ENCODE assay signal across 29 mouse cellular contexts in genomic region chr10:41760866-41761265, GRCm38 (mm10). TPM values are rescaled to one million over a fixed set of nuclear protein-coding genes. Genes with fewer than 3 reads are reported as not detected.
DNase-seq lines count a peak whose midpoint lies in the region; ATAC-seq lines count a peak whose summit lies in the region.
"Had no signal": no experiment of that assay in that cellular context is flagged by ENCODE, and none has a peak within 500 bp of the region (broad histone marks: within the 10 kb centered on the region; RNA-seq: fewer than 3 reads in every experiment).

No protein-coding gene starts in this region.

- no peaks in the 10 kb centered on the region for H3K4me1 ChIP-seq in embryonic facial prominence, embryonic 12.5 days
- H3K4me1 ChIP-seq in embryonic facial prominence, embryonic 10.5 days = peaks cover 10% of the 10 kb centered on the region
- H3K4me1 ChIP-seq in midbrain, embryonic 12.5 days = no peaks in the 10 kb centered on the region
- H3K4me1 ChIP-seq in midbrain, embryonic 15.5 days = no peaks in the 10 kb centered on the region
- H3K4me1 ChIP-seq: forebrain, embryonic 12.5 days; forebrain, embryonic 15.5 days; hindbrain, embryonic 13.5 days; intestine, embryonic 15.5 days had no signal

- no peaks in the 10 kb centered on the region for H3K36me3 ChIP-seq in embryonic facial prominence, embryonic 12.5 days
- no peaks in the 10 kb centered on the region for H3K36me3 ChIP-seq in embryonic facial prominence, embryonic 10.5 days (replicated peaks)
- H3K36me3 ChIP-seq in midbrain, embryonic 12.5 days = no peaks in the 10 kb centered on the region
- no peaks in the 10 kb centered on the region for H3K36me3 ChIP-seq in midbrain, embryonic 15.5 days (replicated peaks)
- H3K36me3 ChIP-seq: embryonic facial prominence, embryonic 13.5 days; forebrain, embryonic 12.5 days; forebrain, embryonic 15.5 days; heart, embryonic 12.5 days; heart, embryonic 15.5 days; hindbrain, embryonic 10.5 days; hindbrain, embryonic 13.5 days; intestine, embryonic 15.5 days had no signal

- DNase-seq in embryonic facial prominence, embryonic 10.5 days (ENCODE audit: low spot score) = no peak
- DNase-seq in ZHBTc4 (ENCODE audit: low read depth, low spot score) = peak; percentile 57
- no peak for DNase-seq in cerebellum, postnatal 25 days
- DNase-seq: adrenal gland, adult 2 months; adrenal gland, postnatal 14 days; cerebellum, adult 11 months; cerebellum, adult 2 months; cerebellum, adult 9-11 months; cerebellum, postnatal 36 days; gastrocnemius, postnatal 36 days; heart, postnatal 10 days; heart, postnatal 36 days; kidney, adult 11 months; kidney, adult 8-10 months had no signal

- H3K4me3 ChIP-seq in embryonic facial prominence, embryonic 12.5 days = no peak overlapping the region
- H3K4me3 ChIP-seq in embryonic facial prominence, embryonic 10.5 days = no peak overlapping the region
- no peak overlapping the region for H3K4me3 ChIP-seq in midbrain, embryonic 12.5 days
- no peak overlapping the region for H3K4me3 ChIP-seq in midbrain, embryonic 15.5 days
- H3K4me3 ChIP-seq: embryonic facial prominence, embryonic 13.5 days; forebrain, embryonic 12.5 days; forebrain, embryonic 15.5 days; heart, embryonic 12.5 days; heart, embryonic 15.5 days; hindbrain, embryonic 10.5 days; hindbrain, embryonic 13.5 days; intestine, embryonic 15.5 days had no signal

- 49% methylated on average over 3 of the region's 3 CpGs for WGBS in embryonic facial prominence, embryonic 12.5 days
- 53% methylated on average over 3 of the region's 3 CpGs for WGBS in embryonic facial prominence, embryonic 10.5 days
- 80% methylated on average over 3 of the region's 3 CpGs for WGBS in midbrain, embryonic 12.5 days
- 81% methylated on average over 3 of the region's 3 CpGs for WGBS in midbrain, embryonic 15.5 days

- H3K27me3 ChIP-seq in embryonic facial prominence, embryonic 12.5 days = no peaks in the 10 kb centered on the region
- no peaks in the 10 kb centered on the region for H3K27me3 ChIP-seq in embryonic facial prominence, embryonic 10.5 days (replicated peaks; ENCODE audit: low read depth, poor library complexity, severe bottlenecking)
- H3K27me3 ChIP-seq in midbrain, embryonic 12.5 days = no peaks in the 10 kb centered on the region
- H3K27me3 ChIP-seq in midbrain, embryonic 15.5 days (replicated peaks) = no peaks in the 10 kb centered on the region
- H3K27me3 ChIP-seq: embryonic facial prominence, embryonic 13.5 days; forebrain, embryonic 12.5 days; forebrain, embryonic 15.5 days; heart, embryonic 12.5 days; heart, embryonic 15.5 days; hindbrain, embryonic 13.5 days; intestine, embryonic 15.5 days; Patski had no signal

- no peaks in the 10 kb centered on the region for H3K9me3 ChIP-seq in embryonic facial prominence, embryonic 12.5 days
- no peaks in the 10 kb centered on the region for H3K9me3 ChIP-seq in embryonic facial prominence, embryonic 10.5 days
- H3K9me3 ChIP-seq in midbrain, embryonic 12.5 days = no peaks in the 10 kb centered on the region
- no peaks in the 10 kb centered on the region for H3K9me3 ChIP-seq in midbrain, embryonic 15.5 days
- H3K9me3 ChIP-seq: embryonic facial prominence, embryonic 13.5 days; forebrain, embryonic 12.5 days; forebrain, embryonic 15.5 days; G1E; heart, embryonic 12.5 days; heart, embryonic 15.5 days; hindbrain, embryonic 10.5 days; hindbrain, embryonic 13.5 days; intestine, embryonic 15.5 days had no signal

- no peak overlapping the region for H3K4me2 ChIP-seq in embryonic facial prominence, embryonic 12.5 days (replicated peaks)
- H3K4me2 ChIP-seq in midbrain, embryonic 12.5 days (replicated peaks) = no peak overlapping the region
- no peak overlapping the region for H3K4me2 ChIP-seq in midbrain, embryonic 15.5 days
- H3K4me2 ChIP-seq: embryonic facial prominence, embryonic 13.5 days; forebrain, embryonic 12.5 days; forebrain, embryonic 15.5 days; heart, embryonic 12.5 days; heart, embryonic 15.5 days; hindbrain, embryonic 13.5 days; intestine, embryonic 15.5 days had no signal

- H3K9ac ChIP-seq in embryonic facial prominence, embryonic 12.5 days = no peak overlapping the region
- H3K9ac ChIP-seq in midbrain, embryonic 12.5 days (replicated peaks) = no peak overlapping the region
- no peak overlapping the region for H3K9ac ChIP-seq in midbrain, embryonic 15.5 days
- H3K9ac ChIP-seq: embryonic facial prominence, embryonic 13.5 days; forebrain, embryonic 12.5 days; forebrain, embryonic 15.5 days; heart, embryonic 12.5 days; heart, embryonic 15.5 days; hindbrain, embryonic 13.5 days; intestine, embryonic 15.5 days had no signal

- ATAC-seq in embryonic facial prominence, embryonic 12.5 days (ENCODE audit: insufficient number of reproducible peaks, insufficient read depth, low FRiP score, low TSS enrichment) = 0 out of 2 replicates have a peak, but pooled peaks have one; percentile 35
- ATAC-seq in midbrain, embryonic 12.5 days (ENCODE audit: low FRiP score, low read depth) = no peak
- no peak for ATAC-seq in midbrain, embryonic 15.5 days (replicated peaks)
- ATAC-seq: CD4-positive, CD25-positive, alpha-beta regulatory T cell, adult 4 months; forebrain, embryonic 15.5 days; hindbrain, embryonic 16.5 days; intestine, embryonic 15.5 days; Patski had no signal

- no peak overlapping the region for H3K27ac ChIP-seq in embryonic facial prominence, embryonic 12.5 days
- no peak overlapping the region for H3K27ac ChIP-seq in embryonic facial prominence, embryonic 10.5 days (replicated peaks)
- H3K27ac ChIP-seq in midbrain, embryonic 12.5 days (replicated peaks) = 0 out of 2 replicates have a peak overlapping the region, but pooled peaks have one; percentile 10
- H3K27ac ChIP-seq in midbrain, embryonic 15.5 days = no peak overlapping the region
- H3K27ac ChIP-seq: embryonic facial prominence, embryonic 13.5 days; forebrain, embryonic 12.5 days; forebrain, embryonic 15.5 days; heart, embryonic 15.5 days; hindbrain, embryonic 10.5 days; hindbrain, embryonic 13.5 days; intestine, embryonic 15.5 days had no signal

RNA-seq across cellular contexts. Expression of gene Ccdc162, which starts 44.4 kb away (rescaled TPM):
- polyA plus RNA-seq in embryonic facial prominence, embryonic 12.5 days (2016; fragmentation: Nextera tagmentation; extraction: Ambion mirVana) = 0.91 and 0.93 TPM in 2 replicates
- 0.42 and 0.53 TPM in 2 replicates for polyA plus RNA-seq in embryonic facial prominence, embryonic 10.5 days (2016; fragmentation: Nextera tagmentation; extraction: Ambion mirVana)
- polyA plus RNA-seq in midbrain, embryonic 12.5 days (2016; fragmentation: Nextera tagmentation; extraction: Ambion mirVana) = 0.26 and 0.38 TPM in 2 replicates
- polyA plus RNA-seq in midbrain, embryonic 15.5 days (2015; fragmentation: Nextera tagmentation; extraction: Ambion mirVana) = 0.52 and 0.77 TPM in 2 replicates
- polyA plus RNA-seq: G1E had no signal

RNA-seq across cellular contexts. Expression of gene Cep57l1, which starts 48.8 kb away (rescaled TPM):
- 24.1 and 26.3 TPM in 2 replicates for polyA plus RNA-seq in embryonic facial prominence, embryonic 12.5 days (2016; fragmentation: Nextera tagmentation; extraction: Ambion mirVana)
- 23.5 and 24.1 TPM in 2 replicates for polyA plus RNA-seq in embryonic facial prominence, embryonic 10.5 days (2016; fragmentation: Nextera tagmentation; extraction: Ambion mirVana)
- polyA plus RNA-seq in midbrain, embryonic 12.5 days (2016; fragmentation: Nextera tagmentation; extraction: Ambion mirVana) = 21.1 and 22.8 TPM in 2 replicates
- polyA plus RNA-seq in midbrain, embryonic 15.5 days (2015; fragmentation: Nextera tagmentation; extraction: Ambion mirVana) = 15.8 TPM in 2 replicates

RNA-seq across cellular contexts. Expression of gene Sesn1, which starts 48.9 kb away (rescaled TPM):
- 38.9 and 42.3 TPM in 2 replicates for polyA plus RNA-seq in embryonic facial prominence, embryonic 12.5 days (2016; fragmentation: Nextera tagmentation; extraction: Ambion mirVana)
- polyA plus RNA-seq in embryonic facial prominence, embryonic 10.5 days (2016; fragmentation: Nextera tagmentation; extraction: Ambion mirVana) = 18.5 and 23.3 TPM in 2 replicates
- polyA plus RNA-seq in midbrain, embryonic 12.5 days (2016; fragmentation: Nextera tagmentation; extraction: Ambion mirVana) = 25.5 and 27.3 TPM in 2 replicates
- polyA plus RNA-seq in midbrain, embryonic 15.5 days (2015; fragmentation: Nextera tagmentation; extraction: Ambion mirVana) = 33.9 and 35.4 TPM in 2 replicates
